Mouse (Mus musculus): Measurements from ENCODE around the gene Ifitm7.

DNA sequence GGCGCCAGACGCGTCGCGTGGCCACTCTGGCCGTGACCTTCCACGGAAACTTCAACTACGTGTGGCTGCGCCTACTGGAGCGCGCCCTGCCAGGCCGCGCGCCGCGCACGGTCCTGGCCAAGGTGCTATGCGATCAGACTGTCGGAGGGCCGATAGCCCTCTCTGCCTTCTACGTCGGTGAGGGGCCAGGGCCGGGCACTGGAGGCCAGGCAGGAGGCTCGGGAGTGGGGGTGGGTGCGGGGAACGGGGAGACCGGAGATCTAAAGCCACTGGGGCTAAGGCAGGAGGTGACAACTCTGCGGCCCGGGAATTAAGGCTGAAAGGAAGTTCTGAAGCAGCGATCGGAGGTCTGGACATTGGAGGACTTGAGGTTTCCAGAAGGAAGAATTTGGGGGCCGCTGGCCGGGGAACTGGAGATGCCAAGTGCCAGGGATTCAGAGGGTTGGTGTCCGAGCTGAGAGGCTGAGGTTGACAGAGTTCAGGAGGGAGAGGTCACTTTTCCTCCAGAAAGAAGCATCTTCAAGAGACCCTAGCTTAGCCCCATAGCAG is 45.8 kb downstream of the Ifitm7 start:
- no peak for TF ChIP-seq POLR2A (IDR thresholded peaks at IDR 0.05; ENCODE audit: control insufficient read depth, low read depth, low read length)
- no peak for TF ChIP-seq CTCF (IDR thresholded peaks at IDR 0.05; ENCODE audit: control insufficient read depth, insufficient read depth, insufficient replicate concordance, low read depth, low read length)
